Mouse (Mus musculus) bone marrow, adult 2 months (tissue): ENCODE results near the gene Olfr1201.

Source experiments
- CTCF ChIP-seq: fragments of 200-500 bp; IDR thresholded peaks from 2 replicates; pipeline ENCODE4 v1.5.1; 2011; ENCODE audit warnings: low read length, control low read depth; ENCODE audit not compliant: control insufficient read depth, insufficient read depth
- POLR2A ChIP-seq: fragments of 200-500 bp; IDR thresholded peaks from 2 replicates; pipeline ENCODE4 v1.6.1; 2011; ENCODE audit warnings: low read depth, mild to moderate bottlenecking, control low read depth, low read length, borderline replicate concordance; ENCODE audit not compliant: control insufficient read depth

- TF ChIP-seq CTCF (no peak), POLR2A (no peak)
Measured at GRCm38 (mm10) chr2:88743379-88743778, 49.5 kb upstream of the Olfr1201 start.
